Mouse (Mus musculus) splenic B cell, adult 2 months (primary cell): ENCODE results near the gene Josd2.

Source experiments
- DNase-seq: peaks from one replicate; pipeline ENCODE4 v3.0.0-alpha.2; 2011; ENCODE audit warnings: low read depth, low spot score
- H3K27me3 ChIP-seq: 2 replicates; pipeline ENCODE4 v1.6.1; 2012; ENCODE audit warnings: mild to moderate bottlenecking, low read length, moderate library complexity, mixed read lengths; ENCODE audit not compliant: control insufficient read depth, poor library complexity, insufficient read depth, severe bottlenecking
- H3K36me3 ChIP-seq: 2 replicates; pipeline ENCODE4 v1.6.1; 2012; ENCODE audit warnings: mild to moderate bottlenecking, low read length, moderate library complexity, mixed read lengths; ENCODE audit not compliant: control insufficient read depth, poor library complexity, insufficient read depth, severe bottlenecking

Gene Josd2

GRCm38 (mm10) chr7:44463056-44463425 is 4.7 kb upstream of the Josd2 start:
- no peaks in the 10 kb centered on the region for H3K36me3 ChIP-seq
- DNase-seq = no peak
- no peaks in the 10 kb centered on the region for H3K27me3 ChIP-seq

GRCm38 (mm10) chr7:44463556-44464225 is 4.1 kb upstream of the Josd2 start:
- Histone ChIP-seq H3K36me3 (no peaks in the 10 kb centered on the region), H3K27me3 (no peaks in the 10 kb centered on the region)
- DNase-seq = no peak

- no peaks in the 10 kb centered on the region for H3K36me3 ChIP-seq
- no peak for DNase-seq
- no peaks in the 10 kb centered on the region for H3K27me3 ChIP-seq
Observed at GRCm38 (mm10) chr7:44464511-44464910, 3.3 kb upstream of the Josd2 start.

GRCm38 (mm10) chr7:44465111-44465510 is 2.7 kb upstream of the Josd2 start, which contains the start of gene Aspdh:
Gene Aspdh, plus strand, starts transcription at chr7:44465391.
- H3K36me3 ChIP-seq = no peaks in the 10 kb centered on the region
- no peaks in the 10 kb centered on the region for H3K27me3 ChIP-seq
- no peak for DNase-seq

- no peak for DNase-seq
- Histone ChIP-seq H3K27me3 (no peaks in the 10 kb centered on the region), H3K36me3 (no peaks in the 10 kb centered on the region; the same call in 1 of the 2 replicates)
Observed at GRCm38 (mm10) chr7:44466006-44466887, 1.5 kb upstream of the Josd2 start.

GRCm38 (mm10) chr7:44466888-44467311 is 880 bp upstream of the Josd2 start:
- Histone ChIP-seq H3K36me3 (no peaks in the 10 kb centered on the region; the same call in 1 of the 2 replicates), H3K27me3 (no peaks in the 10 kb centered on the region)
- DNase-seq = no peak

- no peaks in the 10 kb centered on the region for H3K27me3 ChIP-seq
- H3K36me3 ChIP-seq = no peaks in the 10 kb centered on the region; the same call in 1 of the 2 replicates
- DNase-seq = no peak
Observed at GRCm38 (mm10) chr7:44468644-44469285, 985 bp downstream of the Josd2 start.

GRCm38 (mm10) chr7:44469677-44470675 is 2.2 kb downstream of the Josd2 start:
- Histone ChIP-seq H3K36me3 (no peaks in the 10 kb centered on the region; the same call in 1 of the 2 replicates), H3K27me3 (no peaks in the 10 kb centered on the region)
- no peak for DNase-seq

GRCm38 (mm10) chr7:44470696-44471612 is 3.2 kb downstream of the Josd2 start:
- no peaks in the 10 kb centered on the region; the same call in 1 of the 2 replicates for H3K36me3 ChIP-seq
- no peaks in the 10 kb centered on the region for H3K27me3 ChIP-seq
- no peak for DNase-seq

- Histone ChIP-seq H3K36me3 (no peaks in the 10 kb centered on the region; the same call in 1 of the 2 replicates), H3K27me3 (no peaks in the 10 kb centered on the region)
- DNase-seq = no peak
Observed at GRCm38 (mm10) chr7:44471880-44472557, 4.2 kb downstream of the Josd2 start.

GRCm38 (mm10) chr7:44472558-44472885 is 4.7 kb downstream of the Josd2 start:
- no peaks in the 10 kb centered on the region; the same call in 1 of the 2 replicates for H3K36me3 ChIP-seq
- H3K27me3 ChIP-seq = no peaks in the 10 kb centered on the region
- no peak for DNase-seq

GRCm38 (mm10) chr7:44472961-44473646 is 5.3 kb downstream of the Josd2 start:
- Histone ChIP-seq H3K27me3 (no peaks in the 10 kb centered on the region), H3K36me3 (no peaks in the 10 kb centered on the region; the same call in 1 of the 2 replicates)
- no peak for DNase-seq
